ENCODE assay signal across 13 mouse cellular contexts in genomic region chr8:88502143-88502542, GRCm38 (mm10). TPM values are rescaled to one million over a fixed set of nuclear protein-coding genes. Genes with fewer than 3 reads are reported as not detected.
"Had no signal": no experiment of that assay in that cellular context is flagged by ENCODE, and none has a peak within 500 bp of the region (broad histone marks: within the 10 kb centered on the region; RNA-seq: fewer than 3 reads in every experiment).

No protein-coding gene starts in this region.

- DNase-seq: retina, postnatal 1 day; right cerebral cortex, adult 18-20 months; right cerebral cortex, postnatal 14 days; right cerebral cortex, postnatal 25 days; right cerebral cortex, postnatal 4 days; spleen, adult 18-20 months; thymus, adult 18-20 months; thymus, adult 2 months; thymus, postnatal 14 days; thymus, postnatal 25 days; thymus, postnatal 36 days; thymus, postnatal 4 days had no signal

RNA-seq across cellular contexts. Expression of gene Nkd1, which starts 19.0 kb away (rescaled TPM):
- total RNA-seq: neutrophil, adult 5-6 weeks had no signal
